Mouse (Mus musculus) MEL-GATA-1-ER (cell line): Measurements from ENCODE around the gene Vwce.

Experiments used
- DNase-seq: peaks from one replicate; pipeline ENCODE4 v3.0.0-alpha.2; 2012; ENCODE audit warnings: low read depth; ENCODE audit errors: extremely low read depth

The Vwce gene

DNA sequence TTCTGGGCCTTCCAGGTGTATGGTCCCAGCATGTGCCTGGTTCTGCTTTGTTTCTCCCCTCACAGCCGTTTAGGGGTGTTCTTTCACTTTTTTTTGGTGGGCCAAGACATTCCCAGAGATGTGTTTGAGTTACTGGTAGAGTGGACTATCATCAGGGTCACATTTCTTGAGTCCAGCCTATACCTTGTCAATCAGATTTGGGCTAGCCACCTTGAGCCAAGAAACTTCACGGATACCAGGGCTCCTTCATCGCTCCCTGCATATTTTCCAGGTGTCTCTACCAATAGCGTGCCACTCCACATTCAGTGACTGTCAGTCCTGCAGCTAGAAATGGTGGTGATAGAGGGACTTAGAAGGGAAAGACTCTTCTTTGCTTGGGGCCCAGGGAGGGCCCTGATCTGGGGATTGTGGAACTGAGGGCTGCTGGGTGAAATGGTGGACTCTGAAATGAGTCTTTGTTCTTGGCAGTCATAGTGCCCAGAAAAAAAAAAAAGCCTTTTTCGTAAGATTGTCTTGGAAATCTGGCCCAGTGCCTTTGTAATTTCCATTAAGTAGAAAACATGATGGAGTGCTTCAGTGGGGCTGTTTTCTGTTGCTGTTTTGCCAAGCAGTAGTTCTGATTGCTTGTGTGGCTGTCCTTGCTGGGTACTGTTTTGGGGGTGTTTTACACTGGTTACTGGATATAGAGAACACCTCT is 55.6 kb downstream of the Vwce start:
- no peak for DNase-seq

DNA sequence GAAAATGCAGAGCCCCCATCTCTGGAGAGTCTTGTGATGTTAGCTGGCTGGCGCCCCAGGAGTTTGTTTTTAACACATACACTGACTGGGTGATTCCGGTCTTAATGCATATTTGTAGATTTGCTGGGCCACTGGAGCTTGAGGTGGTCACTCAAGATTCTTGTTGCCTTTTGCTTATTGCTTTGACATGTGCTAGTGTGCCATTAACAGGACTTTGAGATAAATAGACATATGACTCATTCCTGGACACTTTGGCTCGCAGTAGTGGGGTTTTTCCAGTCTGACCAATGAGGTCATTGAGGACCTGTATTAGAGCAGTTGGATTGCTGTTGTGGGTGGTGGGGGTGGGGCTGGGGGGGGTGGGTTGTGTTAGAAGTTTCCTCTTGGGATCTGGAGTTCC is 56.3 kb downstream of the Vwce start:
- DNase-seq, result no peak

GRCm38 (mm10) chr19:10691121-10691520 is 57.1 kb downstream of the Vwce start:
- no peak for DNase-seq

GRCm38 (mm10) chr19:10691660-10692059 is 57.6 kb downstream of the Vwce start:
- DNase-seq, result peak; percentile 84

DNA sequence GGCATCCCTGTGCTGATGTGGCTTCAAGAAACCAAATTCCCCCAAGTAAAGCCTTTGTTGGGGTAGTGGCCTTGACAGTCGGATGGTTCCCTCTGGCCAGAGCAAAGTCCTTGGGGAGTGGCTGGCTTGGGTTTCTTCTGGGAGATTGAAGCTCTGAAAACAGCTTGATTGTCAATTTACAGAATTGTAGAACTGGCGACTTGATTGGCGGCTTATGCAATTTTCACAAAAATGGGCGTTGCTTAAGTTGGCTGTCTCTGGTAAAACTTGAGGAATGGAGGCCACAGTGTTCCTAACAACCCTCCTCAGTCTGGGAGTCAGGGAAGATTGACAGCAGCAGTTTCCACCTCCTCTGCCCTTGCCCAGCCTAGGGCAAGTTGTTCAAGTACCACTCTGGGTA is 58.3 kb downstream of the Vwce start:
- no peak for DNase-seq

DNA sequence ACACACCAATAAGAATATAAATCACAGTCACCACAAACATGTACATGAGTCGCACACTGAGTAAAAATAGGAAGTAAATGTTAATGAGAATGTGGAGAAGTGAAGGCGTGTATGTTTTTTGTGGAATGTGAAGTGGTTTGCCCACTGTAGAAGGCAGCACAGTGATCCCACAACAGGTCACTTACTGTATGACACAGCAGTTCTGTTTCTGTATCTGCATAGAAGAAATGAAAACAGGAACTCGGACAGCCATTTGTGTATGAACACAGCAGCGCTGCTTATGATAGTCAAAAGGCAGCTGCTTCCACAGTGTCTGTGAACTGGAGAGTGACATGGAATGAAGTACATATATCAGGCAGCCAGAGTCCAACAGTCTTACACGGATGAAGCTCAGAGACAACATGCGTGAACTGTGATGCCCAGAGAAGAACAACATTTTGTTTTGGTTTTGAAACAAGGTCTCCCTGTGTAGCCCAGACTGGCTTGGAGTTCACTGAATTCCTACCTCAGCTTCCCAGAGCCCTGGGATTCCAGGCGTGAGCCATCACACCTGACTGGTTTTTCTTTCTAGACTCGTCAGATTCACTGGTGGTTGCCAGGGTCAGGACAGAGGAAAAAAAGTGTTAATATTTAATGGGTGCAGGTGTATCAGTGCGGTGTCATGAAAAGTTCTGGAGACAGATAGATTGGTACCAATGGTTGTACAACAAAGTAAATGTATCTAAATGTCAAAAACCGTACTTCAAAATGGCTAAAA is 60.1 kb downstream of the Vwce start:
- DNase-seq, result no peak

DNA sequence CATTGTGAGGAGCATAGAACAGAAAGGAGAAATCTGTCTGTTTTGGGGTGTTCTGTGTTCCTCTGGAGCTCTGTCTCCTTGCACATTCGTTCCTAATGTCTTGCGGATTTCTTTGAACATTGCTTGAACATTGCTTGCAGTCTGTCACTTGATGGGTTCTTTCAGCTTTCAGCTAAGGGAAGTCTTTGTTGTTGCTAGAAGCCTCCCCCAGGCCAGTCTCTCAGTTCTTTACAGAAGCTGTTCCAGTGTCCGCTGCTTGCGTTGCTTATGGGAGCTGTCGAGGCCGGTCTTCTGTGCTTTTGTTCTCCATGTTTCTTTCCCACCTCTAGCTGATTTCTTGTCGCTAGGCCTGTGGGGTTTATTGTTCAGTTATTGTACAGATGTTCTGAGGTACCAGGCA is 61.8 kb downstream of the Vwce start:
- DNase-seq, result no peak

DNA sequence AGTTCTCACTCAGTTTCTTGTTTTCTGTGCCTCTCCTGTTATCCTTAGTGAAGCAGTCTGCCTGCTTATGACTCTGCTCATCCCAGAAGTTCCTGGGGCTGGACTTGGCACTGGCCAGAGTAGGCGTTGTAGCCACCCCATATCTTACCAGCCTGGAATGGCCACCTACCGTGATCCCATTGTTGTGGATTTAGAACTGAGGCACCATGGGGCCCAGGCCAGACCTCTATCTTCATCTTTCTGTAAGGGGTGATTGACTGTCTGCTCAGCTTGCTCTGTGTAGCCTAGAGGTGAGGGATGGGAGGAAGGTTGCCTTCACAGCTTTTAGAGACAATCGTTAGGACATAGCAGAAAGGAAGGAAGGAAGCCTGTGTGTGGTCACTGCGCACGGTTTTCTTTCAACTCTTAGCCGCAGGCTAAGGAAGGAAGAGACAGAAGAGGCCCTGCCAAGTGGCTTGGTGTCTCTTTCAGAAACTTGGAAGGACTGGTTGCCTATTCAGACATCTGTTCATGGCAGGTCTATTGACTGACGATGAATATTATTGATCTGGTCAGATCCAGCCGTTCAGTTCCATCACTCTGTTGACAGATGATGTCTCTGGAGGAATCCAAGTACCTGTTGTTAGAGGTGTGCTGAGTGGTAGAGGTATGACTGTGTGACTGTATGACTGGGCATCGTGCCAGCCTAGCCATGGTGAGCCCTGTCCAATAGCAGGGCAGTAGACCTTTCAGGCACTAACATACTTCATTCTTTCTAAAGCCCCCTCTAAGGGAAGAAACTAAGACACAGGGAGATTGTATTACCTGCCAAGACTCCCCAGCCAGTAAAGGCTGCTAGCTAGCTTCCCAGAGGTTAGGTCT is 64.3 kb downstream of the Vwce start:
- DNase-seq, result no peak

- DNase-seq, result no peak
Observed at GRCm38 (mm10) chr19:10699851-10700250, 65.8 kb downstream of the Vwce start.

- no peak for DNase-seq
Observed at GRCm38 (mm10) chr19:10701013-10701726, 67.2 kb downstream of the Vwce start.

DNA sequence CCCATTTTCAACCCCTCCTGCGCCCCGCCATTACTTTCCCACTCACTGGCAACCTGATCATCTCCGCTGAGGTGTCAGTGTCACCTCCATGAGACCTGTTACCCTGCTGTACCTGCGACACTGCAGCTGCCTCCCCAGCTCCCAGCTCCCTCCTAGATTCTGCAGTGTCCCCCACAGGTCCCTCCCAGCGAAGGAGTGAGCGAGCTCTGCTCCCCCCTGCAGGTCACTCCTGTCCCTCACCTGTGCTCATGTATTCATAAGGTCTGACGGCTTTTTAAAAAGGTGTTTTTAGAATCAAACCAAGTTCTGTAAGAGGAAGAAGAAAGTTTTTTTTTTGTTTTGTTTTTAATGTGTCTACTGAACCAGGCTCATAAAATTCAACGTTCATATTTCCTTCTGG is 68.1 kb downstream of the Vwce start:
- no peak for DNase-seq

DNA sequence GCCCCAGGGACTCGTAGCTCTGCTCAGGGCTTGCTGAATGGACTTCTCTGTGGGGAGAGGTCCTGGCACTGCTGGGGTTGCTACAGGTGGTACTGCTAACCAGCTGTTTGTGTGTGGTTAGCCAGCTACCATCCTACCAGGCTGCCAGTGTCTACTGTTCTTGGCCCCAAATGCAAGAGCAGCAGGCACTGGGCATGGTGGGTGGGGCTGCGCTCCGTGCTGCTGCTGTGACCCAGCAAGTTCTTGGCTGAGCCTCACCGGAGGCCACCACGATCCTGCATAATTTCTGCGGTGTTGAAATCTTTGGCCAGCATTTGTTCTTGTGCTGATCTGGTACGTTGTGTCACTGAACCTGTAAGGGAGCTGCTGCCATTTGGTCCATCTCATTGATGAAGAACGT is 69.5 kb downstream of the Vwce start:
- no peak for DNase-seq

DNA sequence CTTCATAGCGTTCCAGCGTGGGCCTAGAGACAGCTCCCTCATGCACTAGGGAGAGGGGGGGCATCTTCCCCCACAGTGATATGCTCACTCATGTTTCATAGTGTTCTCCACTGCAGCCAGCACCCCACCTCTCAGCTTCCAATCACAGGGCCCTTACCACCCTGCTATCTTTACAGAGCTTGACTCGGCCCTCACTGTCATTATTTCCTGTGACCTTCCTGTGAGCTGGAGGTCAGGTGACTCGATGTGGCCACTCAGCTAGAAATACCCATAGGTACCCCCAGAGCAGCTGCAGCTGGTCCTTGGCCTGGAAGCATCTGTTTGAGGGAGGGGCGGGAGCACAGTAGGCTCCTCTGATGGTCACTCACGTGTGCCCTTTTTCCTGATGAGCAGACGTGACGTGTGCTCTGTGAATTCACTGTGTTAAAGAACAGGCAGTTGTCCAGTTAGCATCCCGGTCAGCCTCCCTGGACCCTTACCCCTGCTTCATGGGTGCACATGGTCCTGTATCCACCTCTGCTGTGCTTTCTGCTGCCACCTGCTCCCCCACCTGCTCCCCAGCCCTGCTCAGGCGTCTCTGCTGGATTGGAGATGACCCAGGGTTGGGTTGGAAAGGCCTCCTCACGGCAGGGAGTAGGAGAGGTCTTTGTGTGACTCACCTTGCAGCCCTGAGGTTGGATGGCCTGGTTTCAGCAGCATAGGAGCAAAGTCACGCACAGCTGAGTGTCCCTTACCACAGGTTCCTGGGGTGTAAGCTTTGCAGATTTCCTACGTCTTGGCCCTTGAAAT is 73.3 kb downstream of the Vwce start:
- no peak for DNase-seq

DNA sequence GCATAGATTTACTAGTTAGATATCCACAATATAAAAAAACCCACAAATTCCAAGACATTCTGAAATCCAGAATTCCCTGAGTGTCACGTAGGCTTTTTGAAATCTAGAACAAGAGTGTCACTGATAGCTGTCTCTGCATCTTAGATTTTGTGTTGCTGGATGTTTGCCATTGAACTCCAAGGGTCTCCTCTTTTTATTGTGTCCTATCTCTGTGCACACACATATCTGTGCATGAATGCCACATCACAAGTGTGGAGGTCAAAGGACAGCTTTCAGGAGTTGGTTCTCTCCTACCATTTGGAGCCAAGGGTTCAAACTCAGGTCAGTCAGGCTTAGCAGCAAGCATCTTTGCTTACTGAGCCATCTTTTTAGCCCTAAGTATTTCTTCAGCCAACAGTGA is 73.9 kb downstream of the Vwce start:
- DNase-seq, result no peak

GRCm38 (mm10) chr19:10708900-10709299 is 74.9 kb downstream of the Vwce start:
- no peak for DNase-seq

DNA sequence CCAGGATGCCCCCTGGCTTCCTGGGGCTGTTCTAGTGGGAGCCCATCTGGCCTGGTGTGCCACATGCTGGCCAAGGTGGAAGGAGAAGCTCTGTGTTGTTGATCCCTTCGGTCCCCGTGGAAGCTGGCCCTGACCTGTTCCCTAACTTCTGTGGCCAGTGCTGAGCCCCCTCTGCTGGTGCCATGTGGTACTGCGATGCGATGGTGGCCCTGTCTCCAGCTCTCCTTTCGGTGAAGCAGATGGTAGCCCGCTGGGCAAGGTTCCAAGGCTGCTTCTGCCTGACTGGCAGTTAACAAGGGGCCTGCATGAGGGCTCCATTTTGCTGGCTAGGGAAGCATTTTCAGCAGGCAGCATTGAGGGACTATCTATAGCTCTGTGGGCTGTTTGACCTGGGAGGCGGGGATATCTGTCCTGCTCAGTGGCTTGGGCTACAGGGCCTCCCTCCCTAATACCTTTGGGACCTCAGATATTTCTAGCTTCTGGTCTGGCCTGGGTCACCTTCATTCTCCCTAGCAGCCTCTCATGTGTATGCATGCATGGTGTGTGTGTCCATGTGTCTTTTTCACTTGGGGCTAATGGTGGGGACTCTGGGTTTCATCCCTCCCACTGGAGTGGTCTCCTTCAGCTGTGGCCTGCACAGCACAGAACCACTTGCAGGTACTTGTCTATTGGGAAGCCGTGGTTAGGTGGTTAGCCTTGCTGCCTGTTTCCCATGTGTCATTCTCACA is 75.5 kb downstream of the Vwce start:
- peak; percentile 61 for DNase-seq

- no peak for DNase-seq
Observed at GRCm38 (mm10) chr19:10710088-10710511, 76.1 kb downstream of the Vwce start.

GRCm38 (mm10) chr19:10710751-10711150 is 76.7 kb downstream of the Vwce start:
- DNase-seq, result no peak

GRCm38 (mm10) chr19:10712194-10712593 is 78.2 kb downstream of the Vwce start:
- no peak for DNase-seq

DNA sequence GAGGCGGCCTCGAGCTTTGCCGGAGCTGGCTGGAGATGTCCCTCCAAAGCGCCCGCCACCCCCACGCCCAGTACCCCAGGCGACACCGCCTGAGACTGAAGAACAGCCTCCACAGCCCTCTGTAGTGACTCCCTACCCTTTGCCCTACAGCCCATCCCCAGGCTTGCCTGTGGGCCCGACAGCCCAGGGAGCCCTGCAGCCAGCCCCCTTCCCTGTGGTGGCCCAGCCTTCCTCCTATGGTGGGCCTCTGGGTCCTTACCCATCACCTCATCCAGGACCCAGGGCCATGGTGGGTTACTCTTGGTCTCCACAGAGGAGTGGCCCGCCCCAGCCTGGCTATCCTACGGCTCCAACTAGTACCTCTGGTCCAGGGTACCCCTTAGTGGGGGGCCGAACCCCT is 78.6 kb downstream of the Vwce start:
- no peak for DNase-seq
